Mouse (Mus musculus) CD4-positive, CD25-positive, alpha-beta regulatory T cell, adult 9 weeks (primary cell): ENCODE results near the gene Mup16. TPM values are rescaled to one million over a fixed set of nuclear protein-coding genes. Genes with fewer than 3 reads are reported as not detected.

ENCODE experiments used
- polyA plus RNA-seq: library from polyadenylated mRNA; unstranded; fragments of 100-300 nt; shearing (Covaris generic); gene quantifications from one replicate; pipeline ENCODE4 v1.2.1, GENCODE M21; 2017

Mup16 gene
- polyA plus RNA-seq, result not detected

GRCm38 (mm10) chr4:61519431-61519830, at the start of gene Mup16:
TSS of gene Mup16 (minus strand) at chr4:61519531.

Other genes starting within 250 kb of the Mup16 start
- gene Mup14, start 215.5 kb downstream of the Mup16 start, polyA plus RNA-seq, result not detected
- gene Mup15, start 79.8 kb downstream of the Mup16 start, polyA plus RNA-seq, result 0.35 TPM
- not detected for gene Mup17, start 76.3 kb upstream of the Mup16 start, polyA plus RNA-seq
- not detected for gene Mup18, start 154.6 kb upstream of the Mup16 start, polyA plus RNA-seq